Mouse (Mus musculus): ENCODE measurements around the gene Plce1.
A peak's percentile ranks its signal among the peaks of the same experiment; 100 is the strongest.
"Not testable (repeated sequence)": the region's sequence is repeated elsewhere in the genome, so short reads cannot be mapped to it uniquely, and the experiment has no call there.

The Plce1 gene

GRCm38 (mm10) chr19:38498233-38498632 lies 17.3 kb downstream of the Plce1 start:
- DNase-seq (ENCODE audit: low spot score), result no peak

GRCm38 (mm10) chr19:38504597-38504996 lies 23.7 kb downstream of the Plce1 start:
- peak; percentile 53 for DNase-seq (ENCODE audit: low spot score)

- DNase-seq (ENCODE audit: low spot score), result no peak
Observed at GRCm38 (mm10) chr19:38506131-38506530, 25.2 kb downstream of the Plce1 start.

GRCm38 (mm10) chr19:38507251-38507965 lies 26.5 kb downstream of the Plce1 start:
- no peak for DNase-seq (ENCODE audit: low spot score)

- DNase-seq (ENCODE audit: low spot score), result no peak
Observed at GRCm38 (mm10) chr19:38507966-38508625, 27.2 kb downstream of the Plce1 start.

- DNase-seq (ENCODE audit: low spot score), result no peak
Observed at GRCm38 (mm10) chr19:38514417-38515184, 33.7 kb downstream of the Plce1 start.

GRCm38 (mm10) chr19:38526855-38527254 lies 45.9 kb downstream of the Plce1 start:
- DNase-seq (ENCODE audit: low spot score), result no peak

GRCm38 (mm10) chr19:38527475-38527874 lies 46.6 kb downstream of the Plce1 start:
- DNase-seq (ENCODE audit: low spot score), result no peak

GRCm38 (mm10) chr19:38533230-38533629 lies 52.3 kb downstream of the Plce1 start:
- DNase-seq (ENCODE audit: low spot score), result no peak

GRCm38 (mm10) chr19:38539338-38539737 lies 58.4 kb downstream of the Plce1 start:
- DNase-seq (ENCODE audit: low spot score), result peak; percentile 10

GRCm38 (mm10) chr19:38540549-38540948 lies 59.6 kb downstream of the Plce1 start:
- no peak for DNase-seq (ENCODE audit: low spot score)

GRCm38 (mm10) chr19:38549487-38550058 lies 68.7 kb downstream of the Plce1 start:
- no peak for DNase-seq (ENCODE audit: low spot score)

GRCm38 (mm10) chr19:38553551-38553950 lies 72.6 kb downstream of the Plce1 start:
- no peak for DNase-seq (ENCODE audit: low spot score)

- DNase-seq (ENCODE audit: low spot score), result peak; percentile 45
Observed at GRCm38 (mm10) chr19:38555399-38555798, 74.5 kb downstream of the Plce1 start.

- peak; percentile 28 for DNase-seq (ENCODE audit: low spot score)
Observed at GRCm38 (mm10) chr19:38558816-38559215, 77.9 kb downstream of the Plce1 start.

- not testable (repeated sequence) for DNase-seq (ENCODE audit: low spot score)
Observed at GRCm38 (mm10) chr19:38561887-38562286, 81.0 kb downstream of the Plce1 start.

GRCm38 (mm10) chr19:38566156-38566555 lies 85.2 kb downstream of the Plce1 start:
- DNase-seq (ENCODE audit: low spot score), result no peak

GRCm38 (mm10) chr19:38566752-38567151 lies 85.8 kb downstream of the Plce1 start:
- no peak for DNase-seq (ENCODE audit: low spot score)

GRCm38 (mm10) chr19:38567331-38567730 lies 86.4 kb downstream of the Plce1 start:
- DNase-seq (ENCODE audit: low spot score), result no peak

- DNase-seq (ENCODE audit: low spot score), result no peak
Observed at GRCm38 (mm10) chr19:38578554-38579146, 97.7 kb downstream of the Plce1 start.

GRCm38 (mm10) chr19:38582861-38583260 lies 102.0 kb downstream of the Plce1 start:
- DNase-seq (ENCODE audit: low spot score), result no peak

- peak; percentile 37 for DNase-seq (ENCODE audit: low spot score)
Observed at GRCm38 (mm10) chr19:38587559-38587958, 106.7 kb downstream of the Plce1 start.
